Mouse (Mus musculus): ENCODE measurements around the gene Cacna1h.

The Cacna1h gene

DNA sequence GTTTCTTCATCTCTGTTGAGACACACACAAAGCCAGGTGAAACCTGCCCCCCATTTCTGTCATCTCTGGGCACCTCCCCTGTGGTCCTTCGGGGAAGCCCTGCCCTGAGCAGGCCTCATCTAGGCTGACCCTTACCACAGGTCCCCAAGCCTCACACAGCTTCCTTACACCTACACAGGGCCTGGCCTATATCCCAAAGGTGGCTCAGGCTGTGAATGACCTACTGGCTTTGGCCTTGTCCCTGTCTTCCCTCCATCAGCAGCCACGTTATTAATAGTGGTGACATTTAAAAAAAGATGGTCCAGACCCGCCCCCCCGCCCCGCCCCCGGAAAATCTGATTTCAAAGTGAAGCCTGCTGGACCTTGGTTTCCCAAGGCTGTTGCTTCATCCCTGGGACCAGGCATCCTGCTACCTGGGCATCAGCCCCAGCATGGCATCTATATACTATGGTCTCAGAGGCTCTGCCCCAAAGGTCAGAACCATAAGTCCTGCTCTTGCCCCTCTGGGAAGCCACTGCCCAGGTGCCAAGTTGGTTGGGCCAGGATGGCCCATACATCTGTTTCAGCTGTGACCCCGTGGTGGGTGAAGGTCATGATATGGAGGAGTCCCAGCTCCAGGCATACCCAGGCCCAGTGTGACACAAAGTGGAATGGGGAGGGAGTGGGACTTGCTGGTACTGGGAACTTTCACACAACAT, 25.1 kb downstream of the Cacna1h start:
- DNase-seq (ENCODE audit: extremely low spot score, low spot score): no peak

DNA sequence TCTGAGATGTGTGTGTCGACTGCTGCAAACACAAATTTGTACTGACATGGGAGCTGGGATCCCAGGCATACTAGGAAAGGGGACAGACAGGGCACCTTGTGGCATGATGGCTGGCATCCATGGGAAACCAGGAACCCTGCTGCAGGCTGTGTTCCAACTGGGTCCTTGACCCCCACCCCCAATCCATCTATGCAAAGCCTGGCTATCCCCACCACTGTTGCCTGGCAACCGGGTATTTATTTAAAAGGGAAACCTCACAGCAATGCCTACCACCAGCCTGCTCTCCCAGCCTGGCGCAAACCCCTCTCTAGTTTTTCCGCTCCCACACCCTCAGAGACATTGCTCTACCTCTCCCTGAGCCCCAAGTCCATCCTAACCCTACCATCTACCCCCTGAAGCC, 26.2 kb downstream of the Cacna1h start:
- DNase-seq (ENCODE audit: extremely low spot score, low spot score): no peak

DNA sequence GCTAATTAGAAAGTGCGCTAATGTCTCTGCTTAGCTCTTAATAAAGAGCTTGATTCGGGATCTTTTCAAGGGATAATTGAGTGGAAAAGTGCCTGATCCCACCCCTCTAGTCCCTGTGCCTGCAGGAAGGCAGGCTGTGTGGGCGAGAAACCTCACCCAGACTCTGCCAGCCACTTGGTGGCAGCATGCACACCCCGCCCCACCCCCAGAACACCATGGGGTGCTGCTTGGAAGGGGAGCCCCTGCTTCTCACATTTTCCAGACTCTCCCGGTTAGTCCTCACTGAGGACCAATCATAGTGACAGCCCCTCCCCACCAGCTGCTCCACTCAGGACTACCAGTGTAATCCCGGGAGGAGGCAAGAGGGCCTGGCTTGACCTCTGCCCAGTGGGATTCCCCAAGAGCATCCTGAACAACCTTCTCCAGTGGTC, 27.6 kb downstream of the Cacna1h start:
- DNase-seq (ENCODE audit: extremely low spot score, low spot score): peak; percentile 27

DNA sequence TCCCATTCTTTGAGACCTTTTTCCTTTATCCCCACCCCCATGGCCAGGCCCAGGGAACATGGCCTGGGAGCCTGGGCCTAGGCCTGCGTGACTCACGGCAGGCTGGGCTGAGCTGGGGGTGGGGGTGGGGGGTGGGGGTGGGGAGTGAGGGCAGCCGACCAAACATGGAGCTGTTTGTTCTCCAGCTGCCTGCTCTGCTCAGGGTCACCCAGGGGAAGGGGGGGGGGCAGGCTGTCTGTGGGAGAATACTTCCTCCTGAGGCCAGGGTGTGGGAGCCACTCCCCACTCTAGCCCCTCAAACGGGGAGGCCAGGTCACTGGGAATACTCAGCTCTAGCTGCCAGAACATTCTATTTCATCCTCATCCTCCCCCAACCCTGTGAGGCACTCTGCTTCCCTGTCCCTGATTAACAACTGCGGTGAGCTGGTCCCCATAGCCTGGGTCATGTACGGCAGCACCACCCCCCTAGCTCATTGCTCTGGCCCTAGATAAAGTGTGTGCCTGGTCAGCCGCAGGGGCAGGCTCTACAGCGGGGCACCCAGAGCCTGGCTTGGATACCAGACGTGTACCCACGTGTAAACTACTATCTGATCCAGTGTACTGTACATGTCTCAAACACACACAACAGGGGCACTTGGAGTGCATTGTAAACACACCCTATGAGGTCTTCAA, 28.2 kb downstream of the Cacna1h start:
- DNase-seq (ENCODE audit: extremely low spot score, low spot score): peak; percentile 29

DNA sequence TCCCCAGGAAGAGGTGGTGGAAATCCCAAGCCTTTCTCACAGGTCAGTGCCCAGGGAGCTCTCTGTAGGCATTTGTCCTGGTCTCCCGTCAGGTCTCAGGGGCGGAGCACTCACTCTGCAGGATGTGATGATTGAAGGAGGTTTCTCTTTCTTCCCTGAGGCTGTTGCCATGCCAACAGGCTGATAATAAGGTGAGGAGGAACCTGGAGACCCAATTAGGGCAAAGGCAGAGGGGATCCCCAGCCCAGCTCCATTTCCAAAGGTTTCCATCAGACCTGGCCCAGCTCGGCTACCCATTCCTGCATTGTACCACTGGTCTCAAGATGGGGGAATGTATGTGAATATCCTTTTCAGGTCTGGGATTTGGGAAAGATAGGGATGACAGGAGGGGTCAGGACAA, 29.4 kb downstream of the Cacna1h start:
- no peak for DNase-seq (ENCODE audit: extremely low spot score, low spot score)

- DNase-seq (ENCODE audit: extremely low spot score, low spot score): no peak
Observed at GRCm38 (mm10) chr17:25402224-25402623, 31.4 kb downstream of the Cacna1h start.

- no peak for DNase-seq (ENCODE audit: extremely low spot score, low spot score)
Observed at GRCm38 (mm10) chr17:25401491-25401890, 32.1 kb downstream of the Cacna1h start.

DNA sequence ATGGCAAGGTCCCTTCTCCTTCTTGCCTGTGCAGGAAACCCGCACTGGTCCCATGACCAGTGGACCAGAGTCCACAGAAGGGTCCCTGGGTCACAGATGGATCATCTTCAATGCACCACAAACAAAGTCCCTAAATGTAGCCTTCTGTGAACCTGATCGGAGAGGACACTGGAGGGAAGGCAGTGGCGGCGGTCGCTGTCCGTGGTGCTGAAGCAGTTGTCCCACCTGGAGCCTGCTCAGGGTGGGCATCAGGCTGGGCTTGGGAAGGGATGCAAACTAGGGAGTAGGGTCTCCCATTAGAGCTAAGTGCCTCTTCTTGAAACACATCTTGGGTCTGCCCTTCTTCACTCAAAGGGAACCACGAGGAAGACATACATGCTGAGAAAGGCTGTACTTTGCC, 33.1 kb downstream of the Cacna1h start:
- peak; percentile 74 for DNase-seq (ENCODE audit: extremely low spot score, low spot score)

- DNase-seq (ENCODE audit: extremely low spot score, low spot score): no peak
Observed at GRCm38 (mm10) chr17:25398520-25398838, 35.1 kb downstream of the Cacna1h start.

DNA sequence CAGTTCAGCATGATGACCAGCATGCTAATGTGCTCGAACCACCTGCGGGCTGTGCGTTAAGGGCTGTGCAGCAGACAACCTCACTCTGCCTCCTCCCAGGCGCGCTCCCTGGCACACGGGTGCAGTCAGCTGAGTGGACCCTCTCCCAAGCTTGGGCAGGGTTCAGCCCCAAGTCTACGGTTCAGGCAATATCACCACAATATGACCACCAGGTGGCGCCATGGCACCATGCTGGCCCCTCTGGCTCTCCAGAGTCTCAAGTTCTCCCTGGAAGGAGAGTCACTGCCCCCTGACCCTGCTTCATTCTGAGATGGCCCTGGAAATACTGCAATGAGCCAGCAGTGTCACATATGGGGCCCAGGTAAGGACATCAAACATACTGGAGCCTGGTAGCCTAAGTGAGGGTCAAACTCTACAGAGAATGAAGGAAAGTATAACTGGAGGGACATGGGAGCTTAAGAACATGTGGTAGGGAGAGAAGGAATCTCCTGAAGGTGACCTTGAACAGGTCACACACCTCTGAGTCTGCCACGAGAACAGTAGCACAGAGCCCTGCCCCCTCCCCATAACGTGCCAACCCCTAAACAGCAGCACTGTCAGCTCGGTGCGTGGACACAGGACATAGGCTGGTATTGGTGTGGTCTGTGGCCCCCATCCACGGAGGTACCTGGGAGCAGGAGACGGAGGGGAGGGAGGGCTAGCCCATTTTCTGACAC, 35.6 kb downstream of the Cacna1h start:
- peak; percentile 90 for DNase-seq (ENCODE audit: extremely low spot score, low spot score)

DNA sequence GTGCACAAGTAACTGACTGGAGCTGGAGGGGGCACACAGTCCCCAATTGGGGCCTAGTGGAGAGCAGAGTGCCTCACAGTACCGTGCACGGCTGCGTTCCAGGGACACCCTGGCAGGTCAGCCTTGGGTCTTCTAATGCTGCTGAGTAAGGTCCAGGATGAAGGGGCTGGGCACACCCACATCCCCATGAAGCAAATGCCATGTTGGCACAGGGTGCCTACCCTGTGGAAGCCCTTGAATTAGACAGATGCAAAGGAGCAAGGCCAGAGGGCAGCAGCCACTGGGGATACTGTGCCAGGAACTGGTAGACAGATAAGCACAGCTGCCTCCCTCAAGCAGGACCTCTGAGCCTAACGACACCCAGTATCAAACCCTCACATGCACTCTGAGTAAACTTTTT, 39.1 kb downstream of the Cacna1h start:
- DNase-seq (ENCODE audit: extremely low spot score, low spot score): no peak

- peak; percentile 19 for DNase-seq (ENCODE audit: extremely low spot score, low spot score)
Observed at GRCm38 (mm10) chr17:25374011-25374410, 59.6 kb downstream of the Cacna1h start.

DNA sequence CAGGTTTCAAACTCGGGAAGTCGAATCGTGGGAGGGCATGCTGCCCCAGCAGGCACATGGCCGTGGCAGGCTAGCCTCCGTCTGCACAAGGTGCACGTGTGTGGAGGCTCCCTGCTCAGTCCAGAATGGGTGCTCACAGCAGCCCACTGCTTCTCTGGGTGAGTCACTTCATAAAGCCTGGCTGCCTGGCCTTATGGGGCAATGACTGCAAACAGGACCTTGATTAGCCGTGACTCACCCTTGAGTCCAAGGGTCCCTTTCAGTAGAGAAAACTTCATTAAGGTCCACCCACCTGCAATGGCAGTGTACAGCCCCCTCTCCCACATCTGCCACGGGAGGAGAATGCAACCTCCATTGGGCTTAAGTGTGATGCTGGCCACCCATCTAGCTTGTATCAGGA, 61.1 kb downstream of the Cacna1h start:
- DNase-seq (ENCODE audit: extremely low spot score, low spot score): no peak

GRCm38 (mm10) chr17:25368973-25369372, 64.6 kb downstream of the Cacna1h start, which contains the start of gene Tpsg1:
Gene Tpsg1 (plus strand): TSS chr17:25369273.
- no peak for DNase-seq (ENCODE audit: extremely low spot score, low spot score)

GRCm38 (mm10) chr17:25366005-25366404, 67.6 kb downstream of the Cacna1h start, which contains the start of gene Tpsb2:
Gene Tpsb2 (plus strand): TSS chr17:25366305.
- no peak for DNase-seq (ENCODE audit: extremely low spot score, low spot score)

DNA sequence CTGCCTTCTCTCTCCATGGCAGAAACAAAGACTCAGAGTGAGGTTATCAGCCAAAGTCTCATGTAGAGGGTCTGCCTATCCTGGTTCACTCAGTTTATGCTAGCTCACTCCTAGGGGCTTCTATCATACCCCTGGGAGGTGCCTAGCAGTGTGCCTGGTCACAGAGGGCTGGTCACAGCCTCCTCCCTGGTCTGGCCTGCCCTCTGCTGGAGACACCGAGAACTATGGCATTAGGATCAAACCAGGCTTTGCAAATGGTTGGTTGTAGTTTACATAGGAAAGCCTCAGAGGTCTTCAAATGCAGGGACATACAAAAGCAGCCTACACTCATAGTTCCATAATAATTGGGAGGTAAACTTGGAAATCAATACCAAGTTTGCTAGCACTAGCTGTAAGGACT, 69.9 kb downstream of the Cacna1h start:
- peak; percentile 49 for DNase-seq (ENCODE audit: extremely low spot score, low spot score)

GRCm38 (mm10) chr17:25361291-25361690, 72.3 kb downstream of the Cacna1h start:
- no peak for DNase-seq (ENCODE audit: extremely low spot score, low spot score)

DNA sequence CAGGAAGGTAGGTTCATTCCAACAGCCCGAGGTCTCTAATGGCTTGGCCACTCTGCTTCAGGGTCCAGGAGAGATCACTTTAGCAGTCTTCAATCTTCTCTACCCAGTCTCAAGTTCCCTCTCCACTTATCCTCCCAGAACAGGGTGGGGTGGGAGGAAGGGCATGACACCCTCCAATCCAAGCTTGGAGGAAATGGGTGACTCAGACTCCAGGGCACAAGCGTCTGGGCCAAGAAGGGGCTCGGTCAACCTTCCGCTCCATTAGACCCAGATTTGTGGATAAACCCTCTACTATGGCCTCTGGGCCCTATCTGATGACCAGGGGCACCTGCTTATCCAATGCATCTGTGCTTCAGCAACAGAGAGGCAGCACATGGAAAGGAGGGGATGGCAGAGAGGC, 88.1 kb downstream of the Cacna1h start, which contains the start of gene Tpsab1:
Gene Tpsab1, minus strand, starts transcription at position 101 of the 400 bp plus-strand sequence.
- no peak for DNase-seq (ENCODE audit: extremely low spot score, low spot score)

DNA sequence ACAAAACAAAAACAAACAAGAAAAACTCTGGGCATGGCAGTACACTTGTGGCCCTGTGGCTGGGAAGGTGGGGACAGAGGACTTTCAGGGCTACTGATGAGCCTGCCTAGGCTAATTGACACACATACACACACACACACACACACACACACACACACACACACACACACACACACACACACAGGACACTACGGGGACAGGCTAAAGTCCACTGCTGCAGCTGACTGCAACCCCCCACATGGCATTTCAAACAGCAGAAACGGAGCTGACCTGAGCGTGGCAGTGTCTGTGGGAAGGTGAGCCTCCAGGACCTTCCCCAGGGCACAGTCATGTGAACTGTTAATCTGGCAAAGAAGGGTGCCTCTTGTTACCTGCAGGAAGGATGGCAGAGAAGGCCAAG, 92.1 kb downstream of the Cacna1h start:
- DNase-seq (ENCODE audit: extremely low spot score, low spot score): no peak

DNA sequence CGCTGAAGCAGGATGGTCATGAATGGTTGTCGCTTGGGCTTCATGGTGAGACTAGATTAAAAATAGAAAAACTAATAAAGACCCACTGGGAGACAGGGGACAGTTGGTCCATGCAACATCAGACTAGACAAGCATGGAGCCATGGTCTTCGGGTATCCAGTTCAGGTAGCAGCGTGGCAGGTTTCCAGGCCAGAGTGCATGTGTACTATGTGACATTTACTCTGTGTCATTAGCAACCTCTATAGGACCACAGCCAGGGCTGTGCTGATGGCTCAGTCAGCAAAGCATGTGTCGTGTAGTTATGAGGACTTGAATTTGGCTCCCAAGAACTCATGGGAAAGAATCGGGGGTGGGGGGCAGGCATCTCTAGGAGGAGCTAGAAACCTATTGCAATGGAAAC, 93.6 kb downstream of the Cacna1h start:
- DNase-seq (ENCODE audit: extremely low spot score, low spot score): no peak

- DNase-seq (ENCODE audit: extremely low spot score, low spot score): no peak
Observed at GRCm38 (mm10) chr17:25338218-25338617, 95.4 kb downstream of the Cacna1h start.

- peak; percentile 81 for DNase-seq (ENCODE audit: extremely low spot score, low spot score)
Observed at GRCm38 (mm10) chr17:25333943-25334342, 99.6 kb downstream of the Cacna1h start.

Measured in neural tube, embryonic 10.5 days (tissue).